Mouse (Mus musculus): ENCODE results near the gene Cklf.

DNA sequence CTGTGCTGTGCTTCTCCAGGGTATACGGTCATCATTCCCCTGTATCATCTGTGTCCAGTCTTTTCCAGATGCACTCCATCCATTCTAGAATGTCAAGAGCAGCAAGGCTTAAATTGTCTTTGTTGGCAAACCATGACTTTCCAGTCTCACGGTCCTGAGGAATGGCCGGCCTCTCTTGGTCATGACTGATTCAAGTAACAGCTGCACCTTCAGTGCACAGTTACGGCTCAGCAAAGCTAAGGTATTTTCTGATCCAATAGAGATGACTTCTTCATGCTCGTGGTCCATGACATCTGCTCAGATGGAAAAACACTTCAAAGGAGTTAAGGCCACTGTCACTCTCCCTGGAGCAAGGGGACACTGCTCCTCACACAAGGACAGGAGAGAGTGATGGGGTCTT, 23.6 kb upstream of the Cklf start:
- no peak for TF ChIP-seq GATA1 (IDR thresholded peaks at IDR 0.05; ENCODE audit: borderline replicate concordance, low read length)
- no peak for TF ChIP-seq FLI1 (IDR thresholded peaks at IDR 0.05; ENCODE audit: low read length)

Data from megakaryocyte, embryonic 14.5 days (primary cell).